Mouse (Mus musculus) natural killer cell, adult 2 months (primary cell): ENCODE measurements around the gene B3galnt2.
"Not testable (repeated sequence)": the region's sequence is repeated elsewhere in the genome, so short reads cannot be mapped to it uniquely, and the experiment has no call there.

Source experiments
- DNase-seq, 2 experiments: peaks; one replicate each; pipeline ENCODE4 v3.0.0; 2022; ENCODE audit warnings: low spot score in 2 of 2

Gene B3galnt2

DNA sequence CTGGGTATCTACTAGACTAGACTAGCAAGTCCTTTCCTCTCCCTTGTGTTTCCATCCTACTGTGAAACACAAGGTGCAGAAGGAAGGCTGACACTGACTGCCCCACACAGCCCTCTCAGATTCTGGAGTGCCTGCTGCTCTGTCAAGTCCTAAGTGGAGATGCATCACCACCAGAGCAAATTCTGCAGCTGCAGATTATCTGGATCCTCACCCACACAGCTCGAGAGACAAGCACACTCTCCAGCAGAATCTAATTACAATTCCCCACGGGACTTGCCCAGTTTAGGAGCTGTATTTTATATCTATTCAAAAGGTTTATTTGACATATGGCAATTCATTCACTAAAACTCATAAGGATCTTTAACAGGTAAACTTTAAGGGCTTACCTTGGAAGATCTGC is 51.8 kb downstream of the B3galnt2 start:
- no peak for DNase-seq

DNA sequence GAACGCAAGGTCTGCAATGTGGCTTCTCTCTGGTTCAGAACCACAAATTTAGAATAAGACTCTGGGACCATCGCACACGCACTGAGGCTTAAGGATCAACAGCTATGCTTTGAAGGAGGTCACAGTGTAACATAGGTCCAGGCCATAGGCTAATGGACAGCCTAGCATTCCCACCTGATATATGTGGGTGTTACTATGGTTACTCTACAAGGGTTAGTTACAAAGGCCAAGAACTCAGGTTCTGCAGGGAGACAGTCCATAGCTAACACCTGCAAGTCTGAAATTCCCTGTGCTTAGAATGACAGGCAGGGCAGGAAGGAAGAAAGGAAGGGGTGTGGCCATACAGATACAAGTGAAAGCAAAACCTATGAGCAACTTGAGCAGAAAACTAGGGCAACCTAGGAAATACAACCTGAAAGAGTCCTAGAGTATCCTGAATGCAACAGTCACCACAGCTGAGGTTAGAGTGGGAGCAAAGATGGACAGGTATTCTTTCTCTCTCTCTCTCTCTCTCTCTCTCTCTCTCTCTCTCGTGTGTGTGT is 57.3 kb downstream of the B3galnt2 start:
- no peak for DNase-seq

DNA sequence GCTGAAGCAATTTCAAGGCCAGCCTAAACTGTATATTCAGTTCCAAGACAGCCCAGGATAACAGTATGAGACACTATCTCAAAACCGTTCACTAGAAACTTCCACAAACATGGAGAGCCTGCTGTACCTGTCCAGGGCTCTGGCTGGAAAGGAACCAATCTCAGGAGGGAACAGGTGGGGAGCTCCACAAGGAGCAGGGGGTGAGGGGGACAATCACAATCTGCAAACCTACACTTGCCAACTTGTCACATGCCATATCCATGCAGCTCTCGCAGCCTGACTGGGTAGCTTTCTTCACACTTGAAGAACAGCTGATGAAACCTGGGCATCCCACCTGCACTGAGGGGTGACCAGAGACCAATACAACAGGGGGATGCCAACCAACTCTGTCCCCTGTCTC is 59.7 kb downstream of the B3galnt2 start:
- no peak for DNase-seq

GRCm38 (mm10) chr13:14014540-14014939 is 60.3 kb downstream of the B3galnt2 start:
- no peak for DNase-seq

DNA sequence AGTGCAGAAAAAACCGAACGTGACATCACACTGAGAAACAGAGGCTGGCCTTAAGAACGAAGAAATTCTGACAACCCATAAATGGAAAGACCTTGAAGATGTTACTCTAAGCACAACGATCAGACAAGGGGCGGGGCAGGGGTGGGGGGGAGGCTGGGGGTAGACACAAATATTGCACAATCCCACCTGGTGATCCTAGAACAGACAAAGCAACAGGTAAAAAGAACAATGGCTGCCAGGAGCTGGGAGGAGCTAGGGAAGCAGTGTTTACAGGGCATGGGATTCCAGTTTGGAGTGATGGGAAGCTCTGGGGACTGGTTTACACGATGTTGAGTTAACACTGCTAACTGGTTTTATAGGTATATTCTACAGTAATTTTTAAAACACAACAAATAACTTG is 61.3 kb downstream of the B3galnt2 start:
- no peak for DNase-seq

DNA sequence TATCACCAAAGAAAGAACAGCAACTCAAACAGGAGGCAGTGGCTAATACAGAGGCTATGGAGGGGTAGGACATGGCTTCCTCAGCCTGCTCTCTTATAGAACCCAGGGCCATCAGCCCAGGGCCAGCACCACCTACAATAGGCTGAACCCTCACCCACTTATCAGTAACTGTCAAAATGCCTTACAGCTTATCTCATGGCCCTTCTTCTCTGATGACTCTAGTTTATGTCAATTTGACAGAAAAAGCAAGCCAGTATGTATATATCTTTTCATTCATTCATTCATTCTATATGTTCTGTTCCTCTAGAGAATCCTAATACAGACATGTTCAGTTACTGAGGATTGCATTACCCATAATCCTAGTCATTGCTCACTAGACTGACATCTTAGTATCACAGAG is 64.0 kb downstream of the B3galnt2 start:
- no peak for DNase-seq

DNA sequence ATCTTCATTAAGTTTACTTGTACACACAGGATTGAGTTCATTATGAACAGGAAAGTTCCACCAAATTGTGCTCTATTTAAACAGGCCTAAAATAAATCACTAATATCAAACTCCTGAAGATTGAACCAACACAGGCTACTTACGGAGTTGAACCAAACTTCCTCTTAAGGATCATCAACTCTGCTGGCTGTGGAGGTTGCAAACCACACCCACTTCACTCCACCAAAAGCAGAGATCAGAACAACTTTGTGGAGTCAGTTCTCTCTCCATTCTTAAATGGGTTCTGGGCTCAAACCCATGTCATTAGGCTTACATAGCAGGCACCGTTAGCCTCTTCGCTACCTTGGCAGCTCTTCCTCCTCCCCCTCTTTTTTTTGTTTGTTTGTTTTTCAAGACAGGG is 64.6 kb downstream of the B3galnt2 start:
- no peak for DNase-seq

DNA sequence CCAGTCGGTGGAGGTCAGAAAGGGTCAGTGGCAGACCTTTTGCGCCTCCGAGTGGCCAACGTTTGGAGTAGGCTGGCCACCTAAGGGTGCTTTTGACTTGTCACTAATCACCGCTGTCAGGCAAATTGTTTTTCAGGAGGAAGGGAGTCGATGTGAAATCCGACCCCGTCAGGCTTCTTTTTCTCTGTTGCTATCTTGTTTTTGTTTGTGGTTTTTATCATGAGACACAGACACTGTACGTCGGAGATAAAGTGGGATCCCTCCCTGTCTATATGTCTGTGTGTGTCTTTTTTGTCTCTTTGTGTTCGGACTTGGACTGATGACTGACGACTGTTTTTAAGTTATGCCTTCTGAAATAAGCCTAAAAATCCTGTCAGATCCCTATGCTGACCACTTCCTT is 67.1 kb downstream of the B3galnt2 start:
- DNase-seq = not testable (repeated sequence)

DNA sequence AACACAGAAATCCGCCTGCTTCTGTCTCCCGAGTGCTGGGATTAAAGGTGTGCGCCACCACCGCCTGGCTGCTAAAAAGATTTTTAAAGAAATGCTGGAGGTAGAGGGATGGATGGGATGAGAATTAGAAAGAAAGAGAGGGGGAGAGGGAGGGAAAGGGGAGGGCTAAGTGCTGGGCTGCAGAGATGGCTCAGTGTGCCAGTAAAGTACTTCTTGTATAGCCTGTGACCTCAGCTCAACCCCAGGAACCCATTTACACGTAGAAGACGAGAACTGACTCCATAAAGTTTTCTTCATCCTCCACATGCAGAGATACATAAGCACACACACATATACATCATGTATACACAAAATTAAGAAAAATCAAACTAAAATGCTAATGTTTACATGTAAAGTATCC is 71.3 kb downstream of the B3galnt2 start:
- DNase-seq = no peak

DNA sequence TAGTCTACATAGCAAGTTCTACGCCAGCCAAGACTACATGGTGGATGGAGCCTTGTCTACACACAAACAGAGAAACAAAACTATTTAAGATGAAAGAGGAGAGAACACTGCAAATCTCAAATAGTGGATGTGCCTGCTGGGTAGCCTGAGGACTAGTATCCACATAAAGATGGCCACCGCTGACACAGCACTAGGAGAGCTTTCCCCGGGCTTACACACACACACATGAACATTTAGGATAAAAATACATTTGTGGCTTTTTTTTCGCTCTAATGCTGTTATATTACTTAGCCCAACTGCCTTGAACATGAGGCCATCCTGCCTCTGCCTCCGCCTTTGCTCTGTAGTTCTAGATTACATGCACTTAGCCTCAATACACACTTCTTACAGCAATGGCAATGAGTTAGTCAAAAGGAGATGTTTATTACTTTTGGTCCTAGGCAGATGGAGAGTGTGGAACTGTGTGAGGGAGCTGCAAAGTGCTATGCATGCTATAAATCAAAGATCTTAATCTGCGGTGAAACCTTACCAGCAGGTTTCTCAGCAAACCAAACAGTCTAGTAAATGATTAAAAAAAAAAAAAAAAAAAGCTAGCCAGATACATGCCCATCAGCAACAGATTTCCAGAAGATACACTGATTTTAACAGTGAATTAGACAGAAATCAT is 72.0 kb downstream of the B3galnt2 start:
- no peak for DNase-seq

- DNase-seq = no peak
These were observed 79.2 kb downstream of the B3galnt2 start for GRCm38 (mm10) chr13:14033309-14034072.

GRCm38 (mm10) chr13:14034073-14034348 is 79.7 kb downstream of the B3galnt2 start:
- no peak for DNase-seq

DNA sequence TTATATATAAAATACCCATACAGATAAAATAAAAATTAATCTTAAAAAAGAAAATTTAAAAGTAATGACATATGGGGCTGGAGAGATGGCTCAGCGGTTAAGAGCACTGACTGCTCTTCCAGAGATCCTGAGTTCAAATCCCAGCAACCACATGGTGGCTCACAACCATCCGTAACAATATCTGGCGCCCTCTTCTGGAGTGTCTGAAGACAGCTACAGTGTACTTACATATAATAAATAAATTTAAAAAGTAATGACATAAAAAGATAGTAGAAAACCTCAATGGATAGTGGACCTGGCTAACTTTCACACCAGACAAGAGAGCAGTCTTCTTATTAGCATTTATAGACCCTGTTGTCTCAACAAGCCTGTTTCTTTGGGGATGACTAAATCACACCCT is 81.1 kb downstream of the B3galnt2 start:
- not testable (repeated sequence) for DNase-seq

DNA sequence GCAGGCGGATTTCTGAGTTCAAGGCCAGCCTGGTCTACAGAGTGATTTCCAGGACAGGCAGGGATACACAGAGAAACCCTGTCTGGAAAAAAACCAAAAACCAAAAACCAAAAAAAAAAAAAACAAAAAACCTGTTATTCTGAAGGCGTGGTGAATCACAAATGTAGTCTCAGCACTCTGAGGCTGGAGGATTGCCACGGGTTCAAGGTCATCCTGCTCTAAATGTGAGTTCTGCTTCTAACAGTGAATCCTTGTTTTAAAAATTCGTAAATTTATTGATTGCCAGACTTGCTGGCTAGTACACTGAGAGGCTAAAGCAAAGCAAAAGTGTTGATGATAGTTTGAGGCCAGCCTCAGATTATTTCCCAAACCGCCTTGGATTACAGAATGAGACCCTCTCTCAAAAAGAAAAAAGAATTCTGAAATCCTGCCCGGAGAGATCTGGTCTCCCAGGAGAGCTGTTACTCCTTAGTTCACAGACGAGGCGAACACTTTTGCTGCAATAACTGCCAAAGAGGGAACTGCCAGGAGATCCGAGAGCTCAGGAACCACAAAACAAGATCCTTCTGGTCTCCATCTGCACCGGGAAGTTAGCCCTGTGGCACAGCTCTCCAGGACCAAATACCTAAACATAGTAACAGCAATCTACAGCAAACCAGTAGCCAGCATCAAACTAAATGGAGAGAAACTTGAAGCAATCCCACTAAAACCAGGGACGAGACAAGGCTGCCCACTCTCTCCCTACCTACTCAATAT is 81.8 kb downstream of the B3galnt2 start:
- no peak for DNase-seq

- no peak for DNase-seq
These were observed 84.6 kb downstream of the B3galnt2 start for GRCm38 (mm10) chr13:14038911-14039291.

DNA sequence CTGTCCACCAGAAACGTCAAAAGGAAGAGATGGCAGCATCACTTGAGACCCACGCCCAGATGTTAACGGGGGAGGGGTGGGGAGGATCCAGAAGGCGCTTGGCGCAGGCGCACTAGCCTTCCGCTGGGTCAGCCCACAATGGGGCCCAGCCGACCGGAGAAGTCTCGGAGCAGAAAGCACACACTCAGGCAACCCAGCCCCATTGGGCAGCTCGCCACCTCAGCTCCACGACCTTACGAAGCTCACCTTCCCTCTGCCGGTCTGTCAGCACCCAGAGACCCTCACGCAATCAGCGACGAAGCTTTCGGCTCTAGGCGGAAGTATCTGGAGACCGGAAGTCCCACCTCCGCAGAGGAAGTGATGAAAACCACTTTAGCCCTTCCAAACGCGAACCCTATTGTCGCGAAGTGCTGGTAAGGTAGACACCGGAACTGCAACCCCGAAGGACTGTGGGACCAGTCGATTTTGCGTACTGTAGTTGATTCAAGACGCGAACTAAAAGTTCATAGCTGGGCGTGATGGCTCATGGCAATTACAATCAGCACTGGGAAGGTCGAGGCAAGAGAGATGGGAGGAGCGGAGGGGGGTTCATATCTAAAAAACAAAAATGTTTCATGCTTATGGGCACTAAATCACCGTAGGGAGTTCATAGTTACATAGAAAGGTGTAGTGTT is 85.2 kb downstream of the B3galnt2 start, which contains the start of gene Tbce:
Gene Tbce (minus strand): TSS at position 347 of the 674 bp plus-strand sequence.
- peak; percentile 91 for DNase-seq

GRCm38 (mm10) chr13:14040186-14040585 is 85.9 kb downstream of the B3galnt2 start:
- no peak for DNase-seq

- no peak for DNase-seq
These were observed 89.6 kb downstream of the B3galnt2 start for GRCm38 (mm10) chr13:14043851-14044250.

DNA sequence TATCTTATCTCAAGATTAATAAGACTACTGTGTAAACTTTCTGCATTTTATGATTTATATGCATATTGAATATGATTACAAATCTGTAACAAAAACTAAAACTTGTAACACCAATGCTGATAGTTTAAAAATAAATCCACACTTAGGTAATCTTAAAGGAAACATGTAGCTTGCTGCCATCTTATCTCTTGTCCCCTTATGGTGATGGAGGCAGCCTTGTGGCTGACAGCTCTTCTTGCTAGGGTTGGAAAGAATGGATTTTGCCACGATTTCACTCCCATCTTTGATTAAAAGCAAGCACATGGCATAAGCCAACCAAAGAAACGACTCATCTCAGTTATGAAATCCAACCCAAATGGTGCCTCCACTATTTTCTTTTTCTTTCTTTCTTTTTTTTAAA is 90.3 kb downstream of the B3galnt2 start:
- DNase-seq = no peak
